Mouse (Mus musculus): ENCODE results near the gene Sipa1l2. TPM values are rescaled to one million over a fixed set of nuclear protein-coding genes. Genes with fewer than 3 reads are reported as not detected.

Gene Sipa1l2
- total and polyA plus RNA-seq, 2 experiments from 2014 or later, result 11.5 to 62.2 TPM

- ATAC-seq (no peak), DNase-seq (ENCODE audit: low spot score) (no peak)
- no peak for TF ChIP-seq CTCF (IDR thresholded peaks at IDR 0.05; ENCODE audit: low read depth)
- no peak overlapping the region for H3K9ac ChIP-seq (replicated peaks; ENCODE audit: low read length)
- no peak overlapping the region for H3K27ac ChIP-seq
- 60% methylated on average over 6 of the region's 6 CpGs for WGBS
- H3K27me3 ChIP-seq (ENCODE audit: insufficient read depth, low read length), result no peaks in the 10 kb centered on the region
- H3K4me1 ChIP-seq (ENCODE audit: insufficient read depth, low read length), result peaks cover 18% of the 10 kb centered on the region; the same call in 1 of the 2 replicates
- no peak overlapping the region for H3K4me2 ChIP-seq (ENCODE audit: low read depth, low read length)
- no peak overlapping the region for H3K4me3 ChIP-seq (ENCODE audit: low read length)
- H3K36me3 ChIP-seq (ENCODE audit: insufficient read depth, low read length), result no peaks in the 10 kb centered on the region
- H3K9me3 ChIP-seq (ENCODE audit: low read length), result no peaks in the 10 kb centered on the region
Measured at GRCm38 (mm10) chr8:125516115-125516905, 53.3 kb downstream of the Sipa1l2 start.

GRCm38 (mm10) chr8:125515665-125516064 lies 53.9 kb downstream of the Sipa1l2 start:
- no peak for ATAC-seq
- WGBS, result 57% methylated on average over 8 of the region's 8 CpGs

GRCm38 (mm10) chr8:125513935-125514334 lies 55.7 kb downstream of the Sipa1l2 start:
- no peak overlapping the region for H3K4me3 ChIP-seq (ENCODE audit: low read length)
- H3K36me3 ChIP-seq (ENCODE audit: insufficient read depth, low read length), result no peaks in the 10 kb centered on the region
- H3K9ac ChIP-seq (replicated peaks; ENCODE audit: low read length), result no peak overlapping the region
- no peaks in the 10 kb centered on the region for H3K9me3 ChIP-seq (ENCODE audit: low read length)
- WGBS, result 20% methylated on average over 5 of the region's 5 CpGs
- H3K27me3 ChIP-seq (ENCODE audit: insufficient read depth, low read length), result no peaks in the 10 kb centered on the region
- no peak overlapping the region for H3K4me2 ChIP-seq (ENCODE audit: low read depth, low read length)
- no peak for TF ChIP-seq CTCF (IDR thresholded peaks at IDR 0.05; ENCODE audit: low read depth)
- ATAC-seq (no peak), DNase-seq (ENCODE audit: low spot score) (no peak)
- H3K4me1 ChIP-seq (ENCODE audit: insufficient read depth, low read length), result peaks cover 15% of the 10 kb centered on the region; the same call in 1 of the 2 replicates
- H3K27ac ChIP-seq, result no peak overlapping the region

More at GRCm38 (mm10) chr8:125515665-125516064, 53.9 kb downstream of the Sipa1l2 start:
- no peaks in the 10 kb centered on the region for H3K36me3 ChIP-seq (ENCODE audit: insufficient read depth, low read length)
- no peak overlapping the region for H3K9ac ChIP-seq (replicated peaks; ENCODE audit: low read length)
- TF ChIP-seq CTCF (IDR thresholded peaks at IDR 0.05; ENCODE audit: low read depth), result no peak
- no peak overlapping the region for H3K27ac ChIP-seq
- H3K9me3 ChIP-seq (ENCODE audit: low read length), result no peaks in the 10 kb centered on the region
- no peak overlapping the region for H3K4me3 ChIP-seq (ENCODE audit: low read length)
- no peaks in the 10 kb centered on the region for H3K27me3 ChIP-seq (ENCODE audit: insufficient read depth, low read length)
- peaks cover 15% of the 10 kb centered on the region; the same call in 1 of the 2 replicates for H3K4me1 ChIP-seq (ENCODE audit: insufficient read depth, low read length)
- DNase-seq (ENCODE audit: low spot score), result no peak
- no peak overlapping the region for H3K4me2 ChIP-seq (ENCODE audit: low read depth, low read length)

GRCm38 (mm10) chr8:125513242-125513866 lies 56.3 kb downstream of the Sipa1l2 start:
- no peaks in the 10 kb centered on the region for H3K36me3 ChIP-seq (ENCODE audit: insufficient read depth, low read length)
- no peak overlapping the region for H3K4me3 ChIP-seq (ENCODE audit: low read length)
- DNase-seq (ENCODE audit: low spot score), result no peak
- H3K9ac ChIP-seq (replicated peaks; ENCODE audit: low read length), result no peak overlapping the region
- no peak for ATAC-seq
- WGBS, result 55% methylated on average over 5 of the region's 5 CpGs
- H3K4me2 ChIP-seq (ENCODE audit: low read depth, low read length), result no peak overlapping the region
- no peaks in the 10 kb centered on the region for H3K9me3 ChIP-seq (ENCODE audit: low read length)
- H3K4me1 ChIP-seq (ENCODE audit: insufficient read depth, low read length), result peaks cover 15% of the 10 kb centered on the region; the same call in 1 of the 2 replicates
- H3K27me3 ChIP-seq (ENCODE audit: insufficient read depth, low read length), result no peaks in the 10 kb centered on the region
- no peak for TF ChIP-seq CTCF (IDR thresholded peaks at IDR 0.05; ENCODE audit: low read depth)
- H3K27ac ChIP-seq, result no peak overlapping the region

- 88% methylated on average over 1 of the region's 1 CpGs for WGBS
- Histone ChIP-seq H3K9ac (replicated peaks; ENCODE audit: low read length) (no peak overlapping the region), H3K4me1 (ENCODE audit: insufficient read depth, low read length) (peaks cover 13% of the 10 kb centered on the region; the same call in 1 of the 2 replicates), H3K27ac (no peak overlapping the region), H3K4me2 (ENCODE audit: low read depth, low read length) (no peak overlapping the region), H3K36me3 (ENCODE audit: insufficient read depth, low read length) (no peaks in the 10 kb centered on the region), H3K4me3 (ENCODE audit: low read length) (no peak overlapping the region), H3K27me3 (ENCODE audit: insufficient read depth, low read length) (no peaks in the 10 kb centered on the region), H3K9me3 (ENCODE audit: low read length) (no peaks in the 10 kb centered on the region)
- TF ChIP-seq CTCF (IDR thresholded peaks at IDR 0.05; ENCODE audit: low read depth), result no peak
- DNase-seq (ENCODE audit: low spot score), result no peak
- ATAC-seq, result no peak
Measured at GRCm38 (mm10) chr8:125512561-125512960, 57.0 kb downstream of the Sipa1l2 start.

- Histone ChIP-seq H3K27ac (no peak overlapping the region), H3K9me3 (ENCODE audit: low read length) (no peaks in the 10 kb centered on the region), H3K36me3 (ENCODE audit: insufficient read depth, low read length) (no peaks in the 10 kb centered on the region), H3K4me3 (ENCODE audit: low read length) (no peak overlapping the region), H3K4me1 (ENCODE audit: insufficient read depth, low read length) (peaks cover 5% of the 10 kb centered on the region; the same call in 1 of the 2 replicates), H3K9ac (replicated peaks; ENCODE audit: low read length) (no peak overlapping the region), H3K27me3 (ENCODE audit: insufficient read depth, low read length) (no peaks in the 10 kb centered on the region), H3K4me2 (ENCODE audit: low read depth, low read length) (no peak overlapping the region)
- no peak for TF ChIP-seq CTCF (IDR thresholded peaks at IDR 0.05; ENCODE audit: low read depth)
- DNase-seq (ENCODE audit: low spot score), result no peak
- 63% methylated on average over 14 of the region's 14 CpGs for whole genome bisulfite sequencing
- ATAC-seq, result no peak
Measured at GRCm38 (mm10) chr8:125510861-125511668, 58.5 kb downstream of the Sipa1l2 start.

Data from hindbrain, postnatal 0 days (tissue).